Mouse (Mus musculus): ENCODE results near the gene Slain1.

Slain1 gene

GRCm38 (mm10) chr14:103666347-103666954, 16.4 kb downstream of the Slain1 start:
- no peak for DNase-seq (ENCODE audit: low spot score)

- no peak for DNase-seq (ENCODE audit: low spot score)
Observed at GRCm38 (mm10) chr14:103667036-103667435, 17.0 kb downstream of the Slain1 start.

- DNase-seq (ENCODE audit: low spot score): no peak
Observed at GRCm38 (mm10) chr14:103679395-103680217, 29.6 kb downstream of the Slain1 start.

DNA sequence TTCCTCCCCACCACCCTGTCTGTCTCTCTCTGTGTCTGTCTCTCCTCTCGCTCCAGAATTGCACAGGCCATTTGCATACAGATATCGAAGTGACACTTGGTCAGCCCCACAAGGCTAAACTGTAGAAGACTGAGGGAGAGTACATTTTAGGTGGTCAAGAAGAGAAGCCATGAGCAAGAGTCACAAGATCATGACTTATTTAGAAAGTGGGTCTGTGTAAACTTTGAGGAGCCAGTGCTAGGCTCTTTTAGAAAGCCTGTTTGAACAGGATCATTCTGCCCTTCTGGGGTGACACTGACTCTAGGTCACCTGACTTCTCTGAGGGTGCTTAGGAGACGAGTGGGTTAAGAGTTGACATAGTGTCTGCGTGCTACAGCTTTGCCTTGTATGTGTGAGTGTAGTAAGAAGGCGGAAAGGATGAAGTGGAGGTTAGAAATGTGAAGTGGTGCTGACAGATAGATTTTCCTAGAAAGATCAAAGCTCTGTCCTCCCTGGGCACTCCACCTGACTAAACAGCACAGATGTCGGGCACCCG, 30.3 kb downstream of the Slain1 start:
- DNase-seq (ENCODE audit: low spot score): no peak

GRCm38 (mm10) chr14:103682633-103683390, 32.8 kb downstream of the Slain1 start:
- no peak for DNase-seq (ENCODE audit: low spot score)

GRCm38 (mm10) chr14:103686994-103687393, 37.0 kb downstream of the Slain1 start:
- no peak for DNase-seq (ENCODE audit: low spot score)

- peak; percentile 29 for DNase-seq (ENCODE audit: low spot score)
Observed at GRCm38 (mm10) chr14:103694295-103694694, 44.3 kb downstream of the Slain1 start.

- no peak for DNase-seq (ENCODE audit: low spot score)
Observed at GRCm38 (mm10) chr14:103695620-103696019, 45.6 kb downstream of the Slain1 start.

DNA sequence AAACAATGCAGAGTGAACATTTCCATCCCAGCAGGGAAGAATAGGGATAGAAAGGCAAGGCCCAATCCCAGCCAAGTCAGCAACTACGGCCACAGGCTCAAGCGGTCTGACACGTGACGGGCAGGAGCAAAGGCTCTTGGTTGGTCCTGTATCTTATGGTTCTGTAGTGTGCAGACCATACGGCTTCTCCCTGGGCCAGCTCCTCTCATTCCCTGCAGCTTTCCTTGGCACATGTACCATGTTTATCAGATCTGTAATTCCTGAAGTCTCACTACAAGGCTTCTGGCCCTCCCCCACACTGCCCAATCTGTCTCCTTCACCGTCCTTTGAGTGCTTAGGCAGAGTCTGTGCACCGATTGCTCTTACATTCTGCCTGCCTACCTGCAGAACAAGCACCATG, 47.1 kb downstream of the Slain1 start:
- DNase-seq (ENCODE audit: low spot score): no peak

DNA sequence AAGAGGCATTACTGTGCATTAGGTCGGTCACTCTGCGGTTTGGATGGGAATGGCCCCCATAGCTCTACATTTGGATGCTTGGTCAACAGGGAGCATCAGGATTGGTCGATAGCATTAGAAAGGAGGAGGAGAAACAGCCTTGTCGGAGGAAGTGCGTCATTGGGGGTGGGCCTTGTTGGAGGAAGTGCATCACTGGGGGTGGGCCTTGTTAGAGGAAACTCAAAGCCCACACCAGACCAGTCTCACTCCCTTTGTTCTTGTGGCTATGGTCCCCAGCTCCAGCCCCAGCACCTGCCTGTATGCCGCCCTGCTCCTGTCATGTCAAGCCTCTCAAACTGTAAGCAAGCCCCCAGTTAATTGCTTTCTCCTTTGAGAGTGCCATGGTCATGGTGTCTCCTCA, 49.3 kb downstream of the Slain1 start:
- DNase-seq (ENCODE audit: low spot score): no peak

DNA sequence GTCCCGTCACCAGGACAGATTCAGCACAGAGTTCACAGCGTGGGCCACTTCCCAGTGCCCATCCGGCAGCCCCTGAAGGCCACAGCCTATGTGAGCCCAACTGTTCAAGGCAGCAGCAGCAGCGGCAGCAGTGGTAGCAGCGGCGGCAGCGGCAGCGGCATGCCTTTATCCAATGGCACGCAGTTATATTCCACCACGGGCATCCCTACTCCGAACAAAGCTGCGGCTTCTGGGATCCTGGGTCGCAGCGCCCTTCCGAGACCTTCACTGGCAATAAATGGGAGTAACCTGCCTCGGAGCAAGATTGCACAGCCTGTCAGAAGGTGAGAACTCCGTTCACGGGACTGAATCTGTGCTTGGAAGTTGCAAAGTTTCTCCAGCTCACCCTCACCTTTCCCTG, 52.5 kb downstream of the Slain1 start:
- no peak for DNase-seq (ENCODE audit: low spot score)

DNA sequence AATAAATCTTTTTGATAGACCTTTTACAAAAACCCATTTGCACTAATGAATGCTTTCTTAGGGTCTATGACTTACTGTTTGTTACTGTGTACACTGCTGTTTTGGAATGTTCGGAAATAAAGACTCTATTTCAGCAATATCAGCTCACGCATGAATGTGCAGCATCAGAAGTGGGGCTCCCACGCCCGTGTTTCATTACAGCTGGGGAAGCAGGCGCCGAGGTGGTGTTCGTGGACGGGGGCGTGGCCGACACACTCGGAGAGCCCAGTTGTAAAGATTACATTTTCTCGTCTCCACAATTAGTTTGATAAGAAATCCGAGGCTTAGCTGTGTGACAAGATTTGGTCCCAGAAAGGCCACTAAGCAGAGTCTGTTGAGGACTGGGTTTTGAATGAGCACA, 54.7 kb downstream of the Slain1 start:
- DNase-seq (ENCODE audit: low spot score): no peak

DNA sequence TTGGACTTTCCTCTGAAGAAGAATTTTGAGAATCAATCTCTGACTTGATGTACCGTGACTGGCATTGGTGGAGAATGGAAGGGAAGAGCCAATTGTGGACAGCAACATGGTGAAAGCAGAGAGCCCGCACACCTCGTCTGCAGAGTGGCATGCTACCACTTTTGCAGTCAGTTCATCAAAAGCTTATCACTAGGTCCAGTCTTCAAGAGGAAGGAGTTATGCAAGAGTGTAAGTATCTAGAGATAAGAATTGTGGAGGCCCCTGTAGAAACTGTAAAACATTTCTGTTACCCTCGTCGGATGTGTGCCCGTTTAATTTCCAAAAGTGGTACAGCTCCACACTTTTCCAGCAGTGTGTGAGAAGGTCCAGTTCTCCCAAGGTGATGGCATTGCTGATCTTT, 56.3 kb downstream of the Slain1 start:
- DNase-seq (ENCODE audit: low spot score): no peak

DNA sequence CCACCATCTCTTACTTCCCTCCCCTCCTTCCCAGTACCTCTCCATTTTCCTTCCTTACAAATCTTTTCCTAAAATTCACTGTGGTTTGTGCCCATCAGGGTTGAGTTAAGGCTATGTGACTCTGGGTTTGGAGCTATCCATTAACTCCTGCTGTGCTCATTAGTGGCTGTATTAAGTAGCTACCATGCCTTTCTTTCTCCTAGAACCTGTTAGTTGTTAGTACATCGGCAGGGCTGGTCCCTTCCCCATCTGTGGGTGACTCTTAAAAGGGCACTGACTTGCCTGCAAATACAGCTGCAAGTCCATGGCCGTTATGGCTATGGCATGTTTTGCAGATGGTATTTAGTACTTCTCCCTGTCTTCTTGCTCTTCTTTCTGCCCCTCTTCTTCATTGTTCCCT, 58.6 kb downstream of the Slain1 start:
- DNase-seq (ENCODE audit: low spot score): no peak

GRCm38 (mm10) chr14:103709261-103709660, 59.2 kb downstream of the Slain1 start:
- no peak for DNase-seq (ENCODE audit: low spot score)

- DNase-seq (ENCODE audit: low spot score): no peak
Observed at GRCm38 (mm10) chr14:103712986-103713385, 63.0 kb downstream of the Slain1 start.

GRCm38 (mm10) chr14:103717516-103717915, 67.5 kb downstream of the Slain1 start:
- DNase-seq (ENCODE audit: low spot score): peak; percentile 32

DNA sequence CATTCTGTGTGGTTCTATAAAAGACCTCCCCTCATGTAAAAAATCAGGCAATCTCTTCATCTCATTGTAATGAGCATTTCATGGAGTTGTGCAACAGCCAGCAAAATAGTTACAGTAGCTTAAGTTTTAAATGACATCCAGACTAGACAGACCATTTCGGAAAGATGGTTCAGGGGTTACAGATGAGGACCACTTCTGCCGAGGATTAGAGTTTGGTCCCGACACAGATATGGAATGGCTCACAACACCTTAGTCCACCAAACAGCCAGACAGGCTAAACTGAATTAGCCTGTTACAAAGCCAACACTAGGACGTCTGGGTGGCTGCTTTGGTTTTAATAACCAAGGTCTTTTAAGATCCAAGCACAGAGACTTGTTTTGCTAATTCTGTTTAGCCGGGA, 68.0 kb downstream of the Slain1 start:
- no peak for DNase-seq (ENCODE audit: low spot score)

DNA sequence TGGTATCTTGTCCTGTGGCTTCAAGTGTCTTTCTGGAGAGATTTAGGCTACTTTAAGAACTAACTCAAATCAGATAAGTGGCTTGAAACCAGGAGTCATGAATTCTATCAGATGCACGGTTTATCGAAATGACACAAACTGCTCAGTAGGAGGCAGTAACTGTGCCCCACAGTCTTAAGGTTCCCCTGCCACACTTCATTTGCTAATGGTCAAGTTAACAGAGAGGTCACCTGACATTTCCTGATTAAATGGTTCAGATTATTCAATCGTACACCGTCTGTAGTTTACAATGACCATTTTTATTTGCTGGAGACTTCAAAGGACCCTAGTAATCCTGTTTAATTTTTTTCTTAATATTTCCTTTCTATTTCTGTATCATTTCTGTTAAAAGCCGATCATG, 68.4 kb downstream of the Slain1 start:
- DNase-seq (ENCODE audit: low spot score): no peak

- DNase-seq (ENCODE audit: low spot score): peak; percentile 80
Observed at GRCm38 (mm10) chr14:103718836-103719575, 69.0 kb downstream of the Slain1 start.

DNA sequence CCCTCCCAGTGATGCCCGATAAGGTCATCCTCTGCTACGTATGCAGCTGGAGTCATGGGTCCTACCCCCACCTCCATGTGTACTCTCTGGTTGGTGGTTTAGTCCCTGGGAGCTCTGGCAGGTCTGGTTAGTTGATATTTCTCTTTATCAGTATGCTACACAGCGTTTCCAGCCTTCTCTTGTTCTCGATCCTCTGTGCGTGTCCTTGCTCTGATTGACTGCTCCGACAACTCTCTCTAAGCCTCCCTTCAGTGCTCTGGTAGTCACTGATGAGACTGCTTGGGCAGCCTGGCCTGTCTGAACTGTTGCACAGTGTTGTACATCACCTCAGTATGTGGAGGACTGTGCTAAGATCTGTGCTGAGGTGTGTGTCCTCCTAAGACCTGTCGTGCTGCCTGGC, 70.1 kb downstream of the Slain1 start:
- no peak for DNase-seq (ENCODE audit: low spot score)

Data from c-Kit-positive CD71-positive TER-119-positive erythroid progenitor cells, embryonic 14.5 days (primary cell).